ENCODE assay signal across 7 mouse cellular contexts in the genomic region with DNA sequence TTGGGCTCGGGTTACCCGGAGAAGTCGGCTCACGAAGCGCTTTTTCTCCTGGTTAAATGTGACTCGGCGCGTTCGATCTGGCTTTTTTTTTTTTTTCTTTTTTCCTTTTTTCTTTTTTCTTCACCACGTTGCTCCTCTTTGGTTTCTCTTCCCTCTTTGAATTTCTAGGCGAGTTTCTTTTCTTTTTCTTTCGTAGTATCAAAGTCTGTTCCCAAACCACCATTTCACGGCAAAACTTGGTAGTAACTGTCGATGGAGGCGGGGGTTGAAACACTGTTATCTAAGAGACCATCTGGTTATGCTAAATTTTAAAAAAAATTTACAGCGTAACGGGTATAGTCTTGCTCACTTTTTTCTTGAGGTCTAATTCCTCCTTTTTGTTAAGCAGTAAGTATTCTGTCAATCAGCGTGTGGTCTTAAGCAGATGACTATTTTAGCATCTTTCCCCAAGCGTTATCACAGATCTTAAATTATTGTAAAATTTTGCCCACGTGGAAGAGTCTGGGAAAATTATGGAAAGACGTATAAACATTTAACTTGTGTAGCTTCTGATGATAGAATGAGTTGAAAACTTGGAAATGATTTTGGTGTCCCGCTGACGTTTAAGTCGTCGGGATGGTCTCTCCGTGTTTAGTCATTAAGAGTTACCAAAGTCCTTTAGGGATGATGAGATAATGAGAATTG. TPM values are rescaled to one million over a fixed set of nuclear protein-coding genes. Genes with fewer than 3 reads are reported as not detected.
DNase-seq lines count a peak whose midpoint lies in the region; ATAC-seq and TF ChIP-seq lines count a peak whose summit lies in the region.

No protein-coding gene starts in this region.

- peaks cover 12% of the 10 kb centered on the region for H3K4me1 ChIP-seq in spleen, adult 2 months (ENCODE audit: control insufficient read depth, insufficient read depth, insufficient read length)
- peaks cover 9% of the 10 kb centered on the region; the same call in 1 of the 2 replicates for H3K4me1 ChIP-seq in embryonic facial prominence, embryonic 12.5 days
- H3K4me1 ChIP-seq in intestine, embryonic 16.5 days (ENCODE audit: control insufficient read depth, insufficient read depth, low read length), result peaks cover 10% of the 10 kb centered on the region
- peaks cover 16% of the 10 kb centered on the region for H3K4me1 ChIP-seq in neural tube, embryonic 14.5 days (ENCODE audit: control insufficient read depth, insufficient read depth, low read length)

- H3K4me3 ChIP-seq in spleen, adult 2 months (ENCODE audit: extremely low read depth, insufficient read depth, insufficient read length), result peak overlapping the region; percentile 79
- peak overlapping the region; percentile 90 for H3K4me3 ChIP-seq in embryonic facial prominence, embryonic 12.5 days
- H3K4me3 ChIP-seq in intestine, embryonic 16.5 days (ENCODE audit: low read length), result peak overlapping the region; percentile 95
- peak overlapping the region; percentile 91 for H3K4me3 ChIP-seq in neural tube, embryonic 14.5 days (ENCODE audit: low read depth, low read length)

- H3K4me2 ChIP-seq in embryonic facial prominence, embryonic 12.5 days (replicated peaks), result peak overlapping the region; percentile 63
- H3K4me2 ChIP-seq in intestine, embryonic 16.5 days (ENCODE audit: low read depth, low read length), result peak overlapping the region; percentile 65
- peak overlapping the region; percentile 72 for H3K4me2 ChIP-seq in neural tube, embryonic 14.5 days (ENCODE audit: low read depth, low read length)

- 2% methylated on average over 26 of the region's 26 CpGs for WGBS in spleen, adult 2 months
- under 1% methylated on average over 26 of the region's 26 CpGs for WGBS in embryonic facial prominence, embryonic 12.5 days
- WGBS in intestine, embryonic 16.5 days, result 1% methylated on average over 26 of the region's 26 CpGs
- 2% methylated on average over 26 of the region's 26 CpGs for WGBS in neural tube, embryonic 14.5 days

- H3K9me3 ChIP-seq in embryonic facial prominence, embryonic 12.5 days, result no peaks in the 10 kb centered on the region
- no peaks in the 10 kb centered on the region for H3K9me3 ChIP-seq in intestine, embryonic 16.5 days (ENCODE audit: control insufficient read depth, low read length)
- no peaks in the 10 kb centered on the region for H3K9me3 ChIP-seq in neural tube, embryonic 14.5 days (ENCODE audit: control insufficient read depth, low read length)

- no peak for TF ChIP-seq POLR2A in spleen, adult 2 months (IDR thresholded peaks at IDR 0.05; ENCODE audit: low read depth, low read length)

- H3K27ac ChIP-seq in spleen, adult 2 months (ENCODE audit: insufficient read depth, low read length), result peak overlapping the region; percentile 94
- peak overlapping the region; percentile 95 for H3K27ac ChIP-seq in embryonic facial prominence, embryonic 12.5 days
- peak overlapping the region; percentile 94 for H3K27ac ChIP-seq in intestine, embryonic 16.5 days (ENCODE audit: low read length)
- peak overlapping the region; percentile 92 for H3K27ac ChIP-seq in neural tube, embryonic 14.5 days (ENCODE audit: low read depth, low read length)

- intact Hi-C loops in left cerebral cortex, postnatal 4 days (cut with DNase I), result no loop called here

- TF ChIP-seq CTCF in spleen, adult 2 months (IDR thresholded peaks at IDR 0.05; ENCODE audit: extremely low read depth, insufficient read depth, insufficient read length, insufficient replicate concordance), result no peak

- no peak for ATAC-seq in embryonic facial prominence, embryonic 12.5 days (ENCODE audit: insufficient number of reproducible peaks, insufficient read depth, low FRiP score, low TSS enrichment)
- ATAC-seq in intestine, embryonic 16.5 days, result no peak
- no peak for ATAC-seq in neural tube, embryonic 14.5 days (ENCODE audit: low read depth)
- no peak for ATAC-seq in monocyte, adult 5-6 weeks (replicated peaks; ENCODE audit: insufficient number of reproducible peaks, low FRiP score, low TSS enrichment, poor library complexity, severe bottlenecking)

- H3K36me3 ChIP-seq in spleen, adult 2 months (ENCODE audit: control insufficient read depth, insufficient read depth, low read length), result no peaks in the 10 kb centered on the region
- H3K36me3 ChIP-seq in embryonic facial prominence, embryonic 12.5 days, result no peaks in the 10 kb centered on the region
- no peaks in the 10 kb centered on the region for H3K36me3 ChIP-seq in intestine, embryonic 16.5 days (ENCODE audit: control insufficient read depth, insufficient read depth, low read length)
- no peaks in the 10 kb centered on the region for H3K36me3 ChIP-seq in neural tube, embryonic 14.5 days (ENCODE audit: control insufficient read depth, insufficient read depth, low read length)

- DNase-seq in spleen, adult 2 months (ENCODE audit: low read depth in 1 of 2, low spot score in 2 of 2), result no peak
- DNase-seq in spleen, postnatal 4 days (ENCODE audit: low spot score in 2 of 2), result no peak
- no peak for DNase-seq in left cerebral cortex, postnatal 4 days

- no peaks in the 10 kb centered on the region for H3K27me3 ChIP-seq in spleen, adult 2 months (ENCODE audit: control insufficient read depth, insufficient read depth, low read length)
- no peaks in the 10 kb centered on the region for H3K27me3 ChIP-seq in embryonic facial prominence, embryonic 12.5 days
- H3K27me3 ChIP-seq in intestine, embryonic 16.5 days (replicated peaks; ENCODE audit: control insufficient read depth, insufficient read depth, low read length), result no peaks in the 10 kb centered on the region
- no peaks in the 10 kb centered on the region for H3K27me3 ChIP-seq in neural tube, embryonic 14.5 days (ENCODE audit: control insufficient read depth, insufficient read depth, low read length)

- H3K9ac ChIP-seq in embryonic facial prominence, embryonic 12.5 days, result peak overlapping the region; percentile 93
- H3K9ac ChIP-seq in intestine, embryonic 16.5 days (ENCODE audit: low read depth, low read length), result peak overlapping the region; percentile 94
- H3K9ac ChIP-seq in neural tube, embryonic 14.5 days (replicated peaks; ENCODE audit: low read depth, low read length), result peak overlapping the region; percentile 87

RNA-seq across cellular contexts. Expression of a gene that starts 0.8 kb away (rescaled TPM):
- 4.0 and 4.1 TPM in 2 replicates for polyA plus RNA-seq in spleen, adult 2 months (2012; rRNA removed)
- 15.4 and 16.0 TPM in 2 replicates for polyA plus RNA-seq in embryonic facial prominence, embryonic 12.5 days (2016; fragmentation: Nextera tagmentation; extraction: Ambion mirVana)
- polyA plus RNA-seq in intestine, embryonic 16.5 days (2015; fragmentation: Nextera tagmentation; extraction: Ambion mirVana), result 5.8 and 6.3 TPM in 2 replicates
- polyA plus RNA-seq in neural tube, embryonic 14.5 days (2014; fragmentation: Nextera tagmentation; extraction: Ambion mirVana), result 14.7 and 15.9 TPM in 2 replicates
- total RNA-seq in monocyte, adult 5-6 weeks (2017), result 69.8 to 97.4 TPM (median 81.6 TPM) in 3 replicates
- total RNA-seq in left cerebral cortex, postnatal 4 days (2021), result 10 to 100 TPM; 24.1 to 29.2 TPM

RNA-seq across cellular contexts. Expression of a gene that starts 7.3 kb away (rescaled TPM):
- polyA plus RNA-seq in spleen, adult 2 months (2012; rRNA removed), result 2.4 and 4.8 TPM in 2 replicates
- polyA plus RNA-seq in embryonic facial prominence, embryonic 12.5 days (2016; fragmentation: Nextera tagmentation; extraction: Ambion mirVana), result 10.8 and 11.2 TPM in 2 replicates
- 3.1 and 3.5 TPM in 2 replicates for polyA plus RNA-seq in intestine, embryonic 16.5 days (2015; fragmentation: Nextera tagmentation; extraction: Ambion mirVana)
- polyA plus RNA-seq in neural tube, embryonic 14.5 days (2014; fragmentation: Nextera tagmentation; extraction: Ambion mirVana), result 73.4 and 93.0 TPM in 2 replicates
- total RNA-seq in monocyte, adult 5-6 weeks (2017), result 3.1 to 4.4 TPM (median 3.4 TPM) in 3 replicates
- 10 to 100 TPM; 24.5 to 25.3 TPM for total RNA-seq in left cerebral cortex, postnatal 4 days (2021)
